Mouse (Mus musculus): ENCODE data around the gene Twsg1. TPM values are rescaled to one million over a fixed set of nuclear protein-coding genes. Genes with fewer than 3 reads are reported as not detected.

Gene Twsg1
- polyA plus RNA-seq, 1 experiment from 2014 or later, result 92.9 TPM

DNA sequence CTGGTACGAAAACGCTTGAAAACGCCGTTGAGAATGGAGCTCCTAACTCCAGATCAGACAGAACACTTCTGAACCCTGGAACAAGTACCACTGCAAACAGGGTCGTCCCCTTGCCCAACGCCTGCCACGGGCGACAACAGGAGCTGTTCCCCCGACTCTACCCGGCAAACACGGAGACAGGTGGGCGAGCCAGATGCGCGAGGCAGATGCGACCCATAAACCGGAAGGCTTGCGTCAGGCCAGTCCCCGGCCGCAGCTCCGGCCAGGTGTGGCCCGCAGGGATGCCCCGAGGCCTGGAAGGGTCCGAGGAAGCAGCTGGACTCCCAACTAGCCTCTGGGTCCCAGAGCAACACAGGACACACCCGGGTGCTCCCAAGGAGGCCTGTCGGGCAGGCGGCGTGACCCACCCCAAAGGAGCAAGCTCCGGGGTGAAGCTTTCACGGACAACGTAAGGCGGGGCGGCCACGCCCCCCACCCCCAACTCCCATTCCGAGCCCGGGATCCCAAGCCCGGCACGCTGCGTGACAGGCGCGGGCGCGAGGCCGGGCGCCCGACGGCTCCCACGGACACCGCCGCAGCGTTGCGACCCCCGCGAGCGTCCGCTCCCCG, 66.9 kb downstream of the Twsg1 start:
- no peaks in the 10 kb centered on the region for H3K36me3 ChIP-seq
- WGBS, result 1% methylated on average over 51 of the region's 56 CpGs
- peak overlapping the region; percentile 94 for H3K4me2 ChIP-seq (replicated peaks)
- H3K27ac ChIP-seq (replicated peaks), result peak overlapping the region; percentile 96
- H3K9ac ChIP-seq (replicated peaks), result peak overlapping the region; percentile 90
- peak; percentile 48; the same call in 1 of the 2 replicates for ATAC-seq (ENCODE audit: low FRiP score, low read depth)
- H3K9me3 ChIP-seq, result no peaks in the 10 kb centered on the region
- H3K4me1 ChIP-seq, result peaks cover 23% of the 10 kb centered on the region
- H3K27me3 ChIP-seq, result no peaks in the 10 kb centered on the region
- H3K4me3 ChIP-seq, result peak overlapping the region; percentile 83

DNA sequence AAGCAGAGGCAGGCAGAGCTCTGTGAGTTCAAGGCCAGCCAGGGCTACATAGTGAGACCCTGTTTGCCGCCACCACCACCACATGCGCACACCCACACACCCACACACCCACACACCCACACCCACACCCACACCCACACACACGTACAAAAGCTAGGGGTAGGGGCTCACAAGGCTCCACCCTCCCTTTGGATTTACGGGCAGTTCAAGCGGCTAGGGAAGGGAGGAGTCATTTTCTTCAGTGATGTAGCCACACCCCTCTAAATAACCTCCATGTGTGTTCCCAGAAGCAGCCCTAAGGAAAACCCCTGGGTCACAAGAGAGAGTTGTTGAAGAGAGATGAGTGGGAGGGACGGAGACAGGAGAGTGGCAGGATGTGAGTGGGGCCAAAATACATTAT, 74.0 kb downstream of the Twsg1 start:
- H3K4me3 ChIP-seq, result no peak overlapping the region
- no peaks in the 10 kb centered on the region for H3K36me3 ChIP-seq
- ATAC-seq (ENCODE audit: low FRiP score, low read depth), result no peak
- H3K27ac ChIP-seq (replicated peaks), result no peak overlapping the region
- H3K9ac ChIP-seq (replicated peaks), result no peak overlapping the region
- H3K27me3 ChIP-seq, result no peaks in the 10 kb centered on the region
- H3K9me3 ChIP-seq, result no peaks in the 10 kb centered on the region
- 75% methylated on average over 6 of the region's 6 CpGs for WGBS
- H3K4me1 ChIP-seq, result peaks cover 11% of the 10 kb centered on the region
- no peak overlapping the region for H3K4me2 ChIP-seq (replicated peaks)

DNA sequence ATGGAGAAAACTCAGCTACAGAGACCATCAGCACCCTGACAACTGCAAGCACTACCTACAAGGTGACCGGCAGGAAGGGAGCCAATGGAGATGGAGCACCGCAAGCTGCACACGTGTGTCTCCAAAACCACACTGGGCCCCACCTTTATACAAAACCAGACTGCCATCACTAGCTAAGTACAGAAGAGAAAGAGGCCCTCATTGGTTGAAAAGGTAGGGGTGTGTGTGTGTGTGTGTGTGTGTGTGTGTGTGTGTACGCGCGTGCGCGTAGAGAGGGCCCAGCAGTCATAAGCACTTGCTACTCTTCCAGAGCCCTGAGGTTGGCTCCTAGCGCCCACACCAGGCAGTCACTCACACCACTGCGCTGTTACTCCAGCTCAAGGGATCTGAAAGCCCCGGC, 77.2 kb downstream of the Twsg1 start:
- Histone ChIP-seq H3K27ac (replicated peaks) (no peak overlapping the region), H3K27me3 (no peaks in the 10 kb centered on the region), H3K4me1 (peaks cover 14% of the 10 kb centered on the region), H3K36me3 (no peaks in the 10 kb centered on the region), H3K9me3 (no peaks in the 10 kb centered on the region), H3K4me3 (no peak overlapping the region), H3K4me2 (replicated peaks) (no peak overlapping the region), H3K9ac (replicated peaks) (no peak overlapping the region)
- WGBS, result 93% methylated on average over 11 of the region's 11 CpGs
- ATAC-seq (ENCODE audit: low FRiP score, low read depth), result no peak

DNA sequence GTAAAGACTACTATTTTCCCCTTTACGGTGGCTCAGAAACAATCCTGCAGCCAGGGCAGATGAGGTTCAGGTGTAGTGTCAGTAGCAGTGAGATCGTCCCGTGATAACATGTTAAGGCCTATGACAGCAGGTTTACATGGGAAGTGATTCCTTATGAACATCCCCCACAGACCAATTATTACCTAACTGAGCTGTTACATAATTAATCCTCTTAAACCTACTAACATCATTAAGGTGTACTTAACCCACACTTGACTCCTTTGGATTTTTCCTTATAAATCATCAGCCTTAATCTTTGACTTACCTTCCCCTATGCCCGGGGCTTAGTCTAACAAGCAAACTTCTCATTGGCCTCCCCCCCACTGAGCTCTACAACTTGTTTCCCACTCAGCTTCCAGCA, 77.9 kb downstream of the Twsg1 start:
- WGBS, result 77% methylated on average over 4 of the region's 4 CpGs
- Histone ChIP-seq H3K4me1 (peaks cover 14% of the 10 kb centered on the region), H3K4me2 (replicated peaks) (no peak overlapping the region), H3K27ac (replicated peaks) (no peak overlapping the region), H3K27me3 (no peaks in the 10 kb centered on the region), H3K4me3 (no peak overlapping the region), H3K9me3 (no peaks in the 10 kb centered on the region), H3K36me3 (no peaks in the 10 kb centered on the region), H3K9ac (replicated peaks) (no peak overlapping the region)
- ATAC-seq (ENCODE audit: low FRiP score, low read depth), result no peak

DNA sequence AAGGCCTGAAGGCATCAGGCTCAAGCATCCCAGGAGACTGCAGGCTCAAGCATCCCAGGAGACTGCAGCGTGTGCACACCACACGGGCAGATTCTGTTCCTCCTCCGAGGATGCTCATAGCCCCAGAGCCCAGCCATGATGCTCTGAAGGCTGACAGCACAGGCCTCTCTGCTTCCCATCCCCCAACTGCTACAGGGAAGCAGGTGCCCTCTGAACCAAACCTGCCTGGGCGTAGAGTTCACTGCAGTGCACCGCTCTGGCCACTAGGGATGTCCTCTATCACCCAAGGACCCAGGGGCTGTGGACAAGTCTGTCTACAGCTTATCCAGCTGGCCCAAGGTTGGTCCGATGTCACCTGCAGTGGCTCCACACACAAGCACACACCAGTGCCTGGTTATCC, 78.4 kb downstream of the Twsg1 start:
- no peak overlapping the region for H3K4me3 ChIP-seq
- 0 out of 2 replicates have a peak, but pooled peaks cover under 1% of the 10 kb centered on the region for H3K36me3 ChIP-seq
- ATAC-seq (ENCODE audit: low FRiP score, low read depth), result peak; percentile 41; the same call in 1 of the 2 replicates
- H3K4me1 ChIP-seq, result peaks cover 14% of the 10 kb centered on the region
- H3K27ac ChIP-seq (replicated peaks), result no peak overlapping the region
- WGBS, result 27% methylated on average over 6 of the region's 6 CpGs
- no peaks in the 10 kb centered on the region for H3K9me3 ChIP-seq
- H3K4me2 ChIP-seq (replicated peaks), result no peak overlapping the region
- H3K9ac ChIP-seq (replicated peaks), result 0 out of 2 replicates have a peak overlapping the region, but pooled peaks have one; percentile 11
- no peaks in the 10 kb centered on the region for H3K27me3 ChIP-seq

DNA sequence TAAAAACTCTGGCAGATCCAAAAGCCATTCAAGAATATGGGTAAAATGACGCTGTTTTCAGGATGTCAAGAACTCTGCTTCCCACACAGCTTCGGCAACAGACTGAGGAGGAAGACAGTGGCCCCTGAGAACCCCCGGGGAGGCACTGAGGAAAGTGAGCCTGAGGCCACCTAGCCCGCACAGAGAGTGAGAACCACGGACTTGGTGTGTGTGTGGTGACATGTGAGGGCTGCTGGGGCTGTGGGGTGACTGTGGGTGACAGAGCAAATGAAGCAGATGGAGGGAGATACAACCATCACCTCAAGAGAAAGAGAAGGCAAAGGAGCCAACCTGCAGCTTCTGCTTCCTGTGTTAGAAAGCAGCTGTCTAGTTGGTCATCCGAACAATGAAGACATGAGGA, 79.0 kb downstream of the Twsg1 start:
- Histone ChIP-seq H3K9ac (replicated peaks) (no peak overlapping the region), H3K27me3 (no peaks in the 10 kb centered on the region), H3K4me2 (replicated peaks) (no peak overlapping the region), H3K9me3 (no peaks in the 10 kb centered on the region), H3K4me3 (no peak overlapping the region), H3K36me3 (peaks cover 7% of the 10 kb centered on the region; the same call in 1 of the 2 replicates), H3K4me1 (peaks cover 14% of the 10 kb centered on the region), H3K27ac (replicated peaks) (0 out of 2 replicates have a peak overlapping the region, but pooled peaks have one; percentile 6)
- ATAC-seq (ENCODE audit: low FRiP score, low read depth), result no peak
- 71% methylated on average over 6 of the region's 6 CpGs for WGBS

Other genes starting within 250 kb of the Twsg1 start
- gene Rab31, start 178.5 kb downstream of the Twsg1 start, polyA plus RNA-seq (2016; fragmentation: Nextera tagmentation; extraction: Ambion mirVana), result 64.8 and 72.0 TPM in 2 replicates
- 54.9 and 63.7 TPM in 2 replicates for gene Ppp4r1, start 168.7 kb downstream of the Twsg1 start, polyA plus RNA-seq (2016; fragmentation: Nextera tagmentation; extraction: Ambion mirVana)
- gene Ralbp1, start 65.4 kb downstream of the Twsg1 start, polyA plus RNA-seq (2016; fragmentation: Nextera tagmentation; extraction: Ambion mirVana), result 32.7 and 47.9 TPM in 2 replicates
- 52.4 and 67.3 TPM in 2 replicates for gene Ankrd12, start 125.9 kb upstream of the Twsg1 start, polyA plus RNA-seq (2016; fragmentation: Nextera tagmentation; extraction: Ambion mirVana)
- 290 and 294 TPM in 2 replicates for gene Ndufv2, start 150.3 kb upstream of the Twsg1 start, polyA plus RNA-seq (2016; fragmentation: Nextera tagmentation; extraction: Ambion mirVana)
- gene Washc1, start 160.3 kb upstream of the Twsg1 start, polyA plus RNA-seq (2016; fragmentation: Nextera tagmentation; extraction: Ambion mirVana), result 34.6 and 38.8 TPM in 2 replicates
- 20.0 and 21.3 TPM in 2 replicates for gene Ddx11, start 172.3 kb upstream of the Twsg1 start, polyA plus RNA-seq (2016; fragmentation: Nextera tagmentation; extraction: Ambion mirVana)

All from midbrain, embryonic 12.5 days (tissue).